In genomic region chr17:78417381-78418281, GRCm38 (mm10) we compare ENCODE assay signal across 8 mouse cellular contexts. TPM values are rescaled to one million over a fixed set of nuclear protein-coding genes. Genes with fewer than 3 reads are reported as not detected.
DNase-seq lines count a peak whose midpoint lies in the region; ATAC-seq and TF ChIP-seq lines count a peak whose summit lies in the region.

TSS of gene Fez2 (minus strand) at chr17:78418152.

- peaks cover 2% of the 10 kb centered on the region for H3K36me3 ChIP-seq in erythroblast, embryonic 14.5 days (ENCODE audit: control insufficient read depth)
- peaks cover 2% of the 10 kb centered on the region; the same call in 1 of the 2 replicates for H3K36me3 ChIP-seq in heart, embryonic 12.5 days
- 0 out of 2 replicates have a peak, but pooled peaks cover 1% of the 10 kb centered on the region for H3K36me3 ChIP-seq in kidney, postnatal 0 days (ENCODE audit: insufficient read depth, low read length)
- no peaks in the 10 kb centered on the region; the same call in 1 of the 2 replicates for H3K36me3 ChIP-seq in liver, embryonic 11.5 days (ENCODE audit: control insufficient read depth, insufficient read depth, low read length)
- H3K36me3 ChIP-seq in stomach, embryonic 14.5 days (ENCODE audit: control insufficient read depth, insufficient read depth, low read length), result no peaks in the 10 kb centered on the region

- peak within 1 kb of the TSS; percentile 85 for H3K4me3 ChIP-seq in erythroblast, embryonic 14.5 days (replicated peaks)
- peak within 1 kb of the TSS; percentile 86 for H3K4me3 ChIP-seq in heart, embryonic 12.5 days
- peak within 1 kb of the TSS; percentile 92 for H3K4me3 ChIP-seq in kidney, postnatal 0 days (replicated peaks; ENCODE audit: low read depth, low read length)
- peak within 1 kb of the TSS; percentile 80 for H3K4me3 ChIP-seq in liver, embryonic 11.5 days (ENCODE audit: low read depth, low read length)
- H3K4me3 ChIP-seq in stomach, embryonic 14.5 days (ENCODE audit: low read depth, low read length), result peak within 1 kb of the TSS; percentile 76

- peak; percentile 98 for ATAC-seq in heart, embryonic 12.5 days (ENCODE audit: insufficient number of reproducible peaks, low FRiP score)
- peak; percentile 97 for ATAC-seq in kidney, postnatal 0 days (replicated peaks; ENCODE audit: low FRiP score, low read depth)
- peak; percentile 95 for ATAC-seq in liver, embryonic 11.5 days (replicated peaks; ENCODE audit: low FRiP score)
- peak; percentile 95 for ATAC-seq in stomach, embryonic 14.5 days (ENCODE audit: insufficient number of reproducible peaks, insufficient read depth, low FRiP score, low read depth)

- DNase-seq in B cell, adult 2 months, result peak; percentile 98
- DNase-seq in brain, adult 2 months (ENCODE audit: low read depth, low spot score), result peak; percentile 91
- peak; percentile 92 for DNase-seq in kidney, postnatal 0 days (ENCODE audit: low spot score)
- DNase-seq in liver, embryonic 11.5 days (ENCODE audit: low spot score), result peak; percentile 94
- peak; percentile 94 for DNase-seq in naive thymus-derived CD4-positive, alpha-beta T cell, adult 2 months (ENCODE audit: low read depth)

- no peak for TF ChIP-seq CTCF in kidney, postnatal 0 days (IDR thresholded peaks at IDR 0.05; ENCODE audit: low read depth)

- under 1% methylated on average over 51 of the region's 67 CpGs for whole genome bisulfite sequencing in heart, embryonic 12.5 days
- WGBS in kidney, postnatal 0 days, result under 1% methylated on average over 62 of the region's 67 CpGs
- WGBS in liver, embryonic 11.5 days, result under 1% methylated on average over 49 of the region's 67 CpGs
- under 1% methylated on average over 51 of the region's 67 CpGs for WGBS in stomach, embryonic 14.5 days

- no peaks in the 10 kb centered on the region for H3K27me3 ChIP-seq in erythroblast, embryonic 14.5 days (ENCODE audit: control insufficient read depth)
- H3K27me3 ChIP-seq in heart, embryonic 12.5 days (replicated peaks), result no peaks in the 10 kb centered on the region
- H3K27me3 ChIP-seq in kidney, postnatal 0 days (ENCODE audit: insufficient read depth, low read length), result no peaks in the 10 kb centered on the region
- no peaks in the 10 kb centered on the region for H3K27me3 ChIP-seq in liver, embryonic 11.5 days (replicated peaks; ENCODE audit: control insufficient read depth, insufficient read depth, low read length)
- H3K27me3 ChIP-seq in stomach, embryonic 14.5 days (ENCODE audit: control insufficient read depth, insufficient read depth, low read length), result no peaks in the 10 kb centered on the region

- peak within 1 kb of the TSS; percentile 98 for H3K27ac ChIP-seq in heart, embryonic 12.5 days (ENCODE audit: poor library complexity, severe bottlenecking)
- peak within 1 kb of the TSS; percentile 99 for H3K27ac ChIP-seq in kidney, postnatal 0 days
- peak within 1 kb of the TSS; percentile 96 for H3K27ac ChIP-seq in liver, embryonic 11.5 days (ENCODE audit: low read depth, low read length)
- peak within 1 kb of the TSS; percentile 95 for H3K27ac ChIP-seq in stomach, embryonic 14.5 days (ENCODE audit: low read length)

- H3K9me3 ChIP-seq in erythroblast, embryonic 14.5 days (ENCODE audit: control insufficient read depth, low read length), result no peaks in the 10 kb centered on the region
- H3K9me3 ChIP-seq in heart, embryonic 12.5 days (replicated peaks), result no peaks in the 10 kb centered on the region
- H3K9me3 ChIP-seq in kidney, postnatal 0 days (replicated peaks; ENCODE audit: low read length), result no peaks in the 10 kb centered on the region
- no peaks in the 10 kb centered on the region for H3K9me3 ChIP-seq in liver, embryonic 11.5 days (ENCODE audit: control insufficient read depth, low read length)
- no peaks in the 10 kb centered on the region for H3K9me3 ChIP-seq in stomach, embryonic 14.5 days (ENCODE audit: control insufficient read depth, low read depth, low read length)

- H3K9ac ChIP-seq in heart, embryonic 12.5 days, result peak within 1 kb of the TSS; percentile 83
- peak within 1 kb of the TSS; percentile 94 for H3K9ac ChIP-seq in kidney, postnatal 0 days (ENCODE audit: low read depth, low read length)
- H3K9ac ChIP-seq in liver, embryonic 11.5 days (ENCODE audit: low read depth, low read length), result peak within 1 kb of the TSS; percentile 88
- H3K9ac ChIP-seq in stomach, embryonic 14.5 days (replicated peaks; ENCODE audit: low read depth, low read length), result peak within 1 kb of the TSS; percentile 68

- H3K4me2 ChIP-seq in heart, embryonic 12.5 days, result peak within 1 kb of the TSS; percentile 84
- H3K4me2 ChIP-seq in kidney, postnatal 0 days (ENCODE audit: low read length), result peak within 1 kb of the TSS; percentile 65
- peak within 1 kb of the TSS; percentile 93 for H3K4me2 ChIP-seq in liver, embryonic 11.5 days
- H3K4me2 ChIP-seq in stomach, embryonic 14.5 days (replicated peaks; ENCODE audit: low read depth, low read length), result peak within 1 kb of the TSS; percentile 48

- peaks cover 45% of the 10 kb centered on the region for H3K4me1 ChIP-seq in erythroblast, embryonic 14.5 days (ENCODE audit: control insufficient read depth)
- peaks cover 16% of the 10 kb centered on the region for H3K4me1 ChIP-seq in heart, embryonic 12.5 days (replicated peaks)
- peaks cover 6% of the 10 kb centered on the region; the same call in 1 of the 2 replicates for H3K4me1 ChIP-seq in kidney, postnatal 0 days (replicated peaks; ENCODE audit: insufficient read depth, low read length)
- peaks cover 23% of the 10 kb centered on the region for H3K4me1 ChIP-seq in liver, embryonic 11.5 days (replicated peaks; ENCODE audit: control insufficient read depth, insufficient read depth, low read length)
- no peaks in the 10 kb centered on the region for H3K4me1 ChIP-seq in stomach, embryonic 14.5 days (ENCODE audit: control insufficient read depth, insufficient read depth, low read length)

RNA-seq across cellular contexts. Expression of gene Fez2, which starts in this region (rescaled TPM):
- 0.72 and 0.73 TPM in 2 replicates for polyA plus RNA-seq in erythroblast, embryonic 14.5 days (2012)
- 44.7 and 46.8 TPM in 2 replicates for polyA plus RNA-seq in heart, embryonic 12.5 days (2016; fragmentation: Nextera tagmentation; extraction: Ambion mirVana)
- 46.5 and 47.7 TPM in 2 replicates for polyA plus RNA-seq in kidney, postnatal 0 days (2015; fragmentation: Nextera tagmentation; extraction: Ambion mirVana)
- polyA plus RNA-seq in liver, embryonic 11.5 days (2014; fragmentation: Nextera tagmentation; extraction: Ambion mirVana), result 30.9 and 33.3 TPM in 2 replicates
- 42.9 and 45.1 TPM in 2 replicates for polyA plus RNA-seq in stomach, embryonic 14.5 days (2014; fragmentation: Nextera tagmentation; extraction: Ambion mirVana)

Comparison
In these comparisons a context has a peak if more than half of its experiments do, and no peak if none do; other contexts are left out.
1. Peak in every context shown above with its lines: DNase-seq, ATAC-seq, H3K4me3 ChIP-seq and H3K27ac ChIP-seq.
2. RNA of gene Fez2 (polyA plus RNA-seq): 46.5 to 47.7 TPM in kidney, postnatal 0 days, 42.9 to 45.1 TPM in stomach, embryonic 14.5 days, 44.7 to 46.8 TPM in heart, embryonic 12.5 days and 30.9 to 33.3 TPM in liver, embryonic 11.5 days; 0.72 to 0.73 TPM in erythroblast, embryonic 14.5 days; every median in the first group is over 10 times any median in the second.